Mouse (Mus musculus) forebrain, embryonic 11.5 days (tissue): ENCODE measurements around the gene Herc6. TPM values are rescaled to one million over a fixed set of nuclear protein-coding genes. Genes with fewer than 3 reads are reported as not detected.

Experiments
- ATAC-seq: fragments of 200-750 bp; cut with Nextera tagmentation; replicated peaks from 2 replicates; pipeline ENCODE4 v1.8.0; 2017; ENCODE audit warnings: moderate TSS enrichment; ENCODE audit not compliant: low FRiP score
- DNase-seq: peaks from one replicate; pipeline ENCODE4 v3.0.0-alpha.2; 2017; ENCODE audit warnings: low spot score
- H3K27ac ChIP-seq: fragments of 300-500 bp; sonication (generic); 2 replicates; pipeline ENCODE4 v1.5.1; 2014; ENCODE audit warnings: low read depth, low read length
- H3K27me3 ChIP-seq: fragments of 300-500 bp; sonication (generic); 2 replicates; pipeline ENCODE4 v1.6.1; 2014; ENCODE audit warnings: mild to moderate bottlenecking, low read length, mixed read lengths; ENCODE audit not compliant: control insufficient read depth, insufficient read depth
- H3K36me3 ChIP-seq: fragments of 300-500 bp; sonication (generic); 2 replicates; pipeline ENCODE4 v1.6.1; 2014; ENCODE audit warnings: mild to moderate bottlenecking, low read length, moderate library complexity, mixed read lengths; ENCODE audit not compliant: control insufficient read depth, insufficient read depth
- H3K4me1 ChIP-seq: fragments of 300-500 bp; sonication (generic); replicated peaks from 2 replicates; pipeline ENCODE4 v1.6.1; 2014; ENCODE audit warnings: low read length, mixed read lengths; ENCODE audit not compliant: control insufficient read depth, insufficient read depth
- H3K4me2 ChIP-seq: fragments of 300-500 bp; sonication (generic); 2 replicates; pipeline ENCODE4 v1.6.1; 2014; ENCODE audit warnings: low read depth, mild to moderate bottlenecking, low read length, moderate library complexity, mixed read lengths; ENCODE audit not compliant: severe bottlenecking
- H3K4me3 ChIP-seq: fragments of 300-500 bp; sonication (generic); 2 replicates; pipeline ENCODE4 v1.5.1; 2014; ENCODE audit warnings: low read depth, low read length
- H3K9ac ChIP-seq: fragments of 300-500 bp; sonication (generic); 2 replicates; pipeline ENCODE4 v1.6.1; 2014; ENCODE audit warnings: low read length
- H3K9me3 ChIP-seq: fragments of 300-500 bp; sonication (generic); 2 replicates; pipeline ENCODE4 v1.6.1; 2016; ENCODE audit warnings: low read length, mixed read lengths; ENCODE audit not compliant: control insufficient read depth
- WGBS: fragments of 180-500 bp; shearing (Covaris S2); extraction: QIAGEN DNeasy Blood & Tissue Kit; methylation state at CpG from one replicate; pipeline ENCODE4 v1.1.7; 2014; 5-methylcytosine and 5-hydroxymethylcytosine counted together
- polyA plus RNA-seq: library from polyadenylated mRNA; unstranded; fragments of >200 nt; fragmentation: Nextera tagmentation; extraction: Ambion mirVana; gene quantifications from 2 replicates; pipeline ENCODE4 v1.2.1, GENCODE M21; 2014

Herc6 gene
- polyA plus RNA-seq, 1 experiment from 2014 or later = 2.7 TPM

GRCm38 (mm10) chr6:57607999-57608398 lies 27.2 kb downstream of the Herc6 start:
- Histone ChIP-seq H3K27ac (no peak overlapping the region), H3K4me2 (no peak overlapping the region), H3K27me3 (no peaks in the 10 kb centered on the region), H3K9ac (no peak overlapping the region), H3K4me1 (no peaks in the 10 kb centered on the region), H3K9me3 (no peaks in the 10 kb centered on the region), H3K4me3 (no peak overlapping the region), H3K36me3 (no peaks in the 10 kb centered on the region)
- DNase-seq (no peak), ATAC-seq (no peak)
- 87% methylated on average over 2 of the region's 2 CpGs for WGBS

GRCm38 (mm10) chr6:57609631-57610030 lies 28.8 kb downstream of the Herc6 start:
- Histone ChIP-seq H3K9ac (no peak overlapping the region), H3K4me2 (no peak overlapping the region), H3K4me3 (no peak overlapping the region), H3K9me3 (no peaks in the 10 kb centered on the region), H3K36me3 (no peaks in the 10 kb centered on the region), H3K4me1 (no peaks in the 10 kb centered on the region), H3K27ac (no peak overlapping the region), H3K27me3 (no peaks in the 10 kb centered on the region)
- ATAC-seq (no peak), DNase-seq (no peak)
- 51% methylated on average over 2 of the region's 2 CpGs for WGBS

- Histone ChIP-seq H3K9ac (no peak overlapping the region), H3K36me3 (no peaks in the 10 kb centered on the region), H3K4me3 (no peak overlapping the region), H3K4me1 (no peaks in the 10 kb centered on the region), H3K27me3 (no peaks in the 10 kb centered on the region), H3K27ac (no peak overlapping the region), H3K9me3 (no peaks in the 10 kb centered on the region), H3K4me2 (no peak overlapping the region)
- WGBS = 94% methylated on average over 2 of the region's 2 CpGs
- ATAC-seq (no peak), DNase-seq (no peak)
Observed at GRCm38 (mm10) chr6:57615788-57616187, 35.0 kb downstream of the Herc6 start.

- H3K4me3 ChIP-seq = no peak overlapping the region
- no peak overlapping the region for H3K9ac ChIP-seq
- H3K27ac ChIP-seq = no peak overlapping the region
- H3K9me3 ChIP-seq = no peaks in the 10 kb centered on the region
- 33% methylated on average over 1 of the region's 1 CpGs for WGBS
- DNase-seq = no peak
- H3K4me1 ChIP-seq = no peaks in the 10 kb centered on the region
- H3K36me3 ChIP-seq = no peaks in the 10 kb centered on the region
- H3K4me2 ChIP-seq = no peak overlapping the region
- H3K27me3 ChIP-seq = no peaks in the 10 kb centered on the region
- ATAC-seq = no peak
Observed at GRCm38 (mm10) chr6:57639531-57639930, 58.7 kb downstream of the Herc6 start.

- Histone ChIP-seq H3K9ac (no peak overlapping the region), H3K27me3 (no peaks in the 10 kb centered on the region), H3K4me1 (no peaks in the 10 kb centered on the region), H3K4me3 (no peak overlapping the region), H3K27ac (no peak overlapping the region), H3K36me3 (no peaks in the 10 kb centered on the region), H3K4me2 (no peak overlapping the region), H3K9me3 (no peaks in the 10 kb centered on the region)
- no peak for DNase-seq
- WGBS = 66% methylated on average over 4 of the region's 4 CpGs
- peak; percentile 61; the same call in 1 of the 2 replicates for ATAC-seq
Observed at GRCm38 (mm10) chr6:57641789-57642188, 61.0 kb downstream of the Herc6 start.

GRCm38 (mm10) chr6:57647256-57647655 lies 66.5 kb downstream of the Herc6 start:
- H3K9ac ChIP-seq = no peak overlapping the region
- H3K4me3 ChIP-seq = no peak overlapping the region
- ATAC-seq (no peak), DNase-seq (no peak)
- no peaks in the 10 kb centered on the region for H3K36me3 ChIP-seq
- no peaks in the 10 kb centered on the region for H3K9me3 ChIP-seq
- H3K27me3 ChIP-seq = no peaks in the 10 kb centered on the region
- WGBS = 76% methylated on average over 1 of the region's 1 CpGs
- H3K27ac ChIP-seq = no peak overlapping the region
- H3K4me2 ChIP-seq = no peak overlapping the region
- no peaks in the 10 kb centered on the region for H3K4me1 ChIP-seq

- 87% methylated on average over 4 of the region's 4 CpGs for WGBS
- ATAC-seq = no peak
- H3K4me1 ChIP-seq = no peaks in the 10 kb centered on the region
Observed at GRCm38 (mm10) chr6:57661295-57661694, 80.5 kb downstream of the Herc6 start.

GRCm38 (mm10) chr6:57684156-57684555 lies 103.4 kb downstream of the Herc6 start:
- no peaks in the 10 kb centered on the region for H3K4me1 ChIP-seq
- 83% methylated on average over 1 of the region's 1 CpGs for WGBS
- H3K4me2 ChIP-seq = no peak overlapping the region
- no peaks in the 10 kb centered on the region for H3K9me3 ChIP-seq
- ATAC-seq = no peak
- peaks cover 3% of the 10 kb centered on the region; the same call in 1 of the 2 replicates for H3K36me3 ChIP-seq
- H3K27me3 ChIP-seq = no peaks in the 10 kb centered on the region
- H3K4me3 ChIP-seq = no peak overlapping the region
- no peak overlapping the region for H3K27ac ChIP-seq
- H3K9ac ChIP-seq = no peak overlapping the region
- no peak for DNase-seq

More at GRCm38 (mm10) chr6:57661295-57661694, 80.5 kb downstream of the Herc6 start:
- no peak overlapping the region for H3K9ac ChIP-seq
- no peaks in the 10 kb centered on the region for H3K9me3 ChIP-seq
- no peaks in the 10 kb centered on the region for H3K27me3 ChIP-seq
- H3K27ac ChIP-seq = no peak overlapping the region
- H3K4me2 ChIP-seq = no peak overlapping the region
- H3K36me3 ChIP-seq = no peaks in the 10 kb centered on the region
- DNase-seq = no peak
- no peak overlapping the region for H3K4me3 ChIP-seq

GRCm38 (mm10) chr6:57691467-57692261 lies 110.9 kb downstream of the Herc6 start, which contains the start of gene Pyurf:
Gene Pyurf (minus strand): TSS chr6:57692078.
- peak within 1 kb of the TSS; percentile 71 for H3K4me2 ChIP-seq
- H3K4me1 ChIP-seq = no peaks in the 10 kb centered on the region
- peak within 1 kb of the TSS; percentile 66 for H3K4me3 ChIP-seq
- H3K36me3 ChIP-seq = peaks cover 3% of the 10 kb centered on the region; the same call in 1 of the 2 replicates
- ATAC-seq (peak; percentile 97), DNase-seq (peak; percentile 92)
- WGBS = under 1% methylated on average over 52 of the region's 52 CpGs
- H3K27me3 ChIP-seq = no peaks in the 10 kb centered on the region
- H3K27ac ChIP-seq = peak within 1 kb of the TSS; percentile 74
- no peaks in the 10 kb centered on the region for H3K9me3 ChIP-seq
- peak within 1 kb of the TSS; percentile 72 for H3K9ac ChIP-seq
